Mouse (Mus musculus): Measurements from ENCODE around the gene Col15a1. TPM values are rescaled to one million over a fixed set of nuclear protein-coding genes. Genes with fewer than 3 reads are reported as not detected.

The Col15a1 gene
- polyA plus RNA-seq, 1 experiment: 1.6 TPM

DNA sequence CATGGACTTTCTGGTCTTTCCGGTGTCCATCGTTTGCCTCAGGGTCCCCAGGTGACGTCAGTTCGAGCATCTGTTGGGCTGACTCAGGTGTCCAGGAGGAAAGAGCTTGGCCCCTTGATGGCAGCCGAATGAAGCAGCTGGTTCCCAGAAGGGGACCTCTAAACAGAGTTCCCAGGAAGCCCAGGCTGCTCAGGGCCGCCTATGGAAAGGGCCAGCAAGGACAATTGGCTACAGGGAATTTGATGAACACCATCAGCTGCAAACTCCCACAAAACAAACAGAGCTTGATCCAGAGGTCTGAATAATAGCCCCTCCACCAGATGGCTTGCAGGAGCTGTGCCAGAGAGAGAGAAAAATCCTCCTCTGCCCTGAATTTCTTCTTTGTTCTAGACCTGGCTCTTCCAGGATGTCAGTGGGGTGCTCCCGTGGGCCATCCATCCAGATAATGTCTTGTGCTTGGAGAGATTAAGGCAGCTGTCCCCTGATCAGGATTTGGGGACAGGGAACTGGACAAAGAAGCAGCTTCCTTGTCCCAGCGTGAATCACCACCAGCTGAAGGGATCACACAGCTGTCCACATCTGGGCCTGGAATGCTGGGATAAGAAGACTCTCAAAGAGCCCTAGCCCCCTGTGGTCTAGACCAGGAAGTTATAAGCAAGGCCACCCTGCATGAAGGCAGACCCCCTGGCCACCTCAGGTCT lies 29.6 kb upstream of the Col15a1 start:
- no peak overlapping the region for H3K9ac ChIP-seq (ENCODE audit: low read depth, poor library complexity, severe bottlenecking)
- no peak overlapping the region for H3K27ac ChIP-seq (ENCODE audit: insufficient read depth, low read length)
- no peaks in the 10 kb centered on the region for H3K36me3 ChIP-seq (ENCODE audit: control insufficient read depth, insufficient read depth, low read length, poor library complexity, severe bottlenecking)
- H3K27me3 ChIP-seq (ENCODE audit: control insufficient read depth, insufficient read depth, low read length, poor library complexity, severe bottlenecking): no peaks in the 10 kb centered on the region
- H3K4me1 ChIP-seq (ENCODE audit: control insufficient read depth, insufficient read depth, low read length): no peaks in the 10 kb centered on the region
- H3K9me3 ChIP-seq (replicated peaks; ENCODE audit: control insufficient read depth, insufficient read depth, low read length, poor library complexity, severe bottlenecking): no peaks in the 10 kb centered on the region
- TF ChIP-seq EP300 (IDR thresholded peaks at IDR 0.05; ENCODE audit: insufficient read depth, low read depth, low read length) (no peak), POLR2A (IDR thresholded peaks at IDR 0.05; ENCODE audit: insufficient read depth, low read length) (no peak), CTCF (IDR thresholded peaks at IDR 0.05; ENCODE audit: low read depth, low read length) (no peak)
- H3K4me3 ChIP-seq (ENCODE audit: low read depth, low read length): no peak overlapping the region

DNA sequence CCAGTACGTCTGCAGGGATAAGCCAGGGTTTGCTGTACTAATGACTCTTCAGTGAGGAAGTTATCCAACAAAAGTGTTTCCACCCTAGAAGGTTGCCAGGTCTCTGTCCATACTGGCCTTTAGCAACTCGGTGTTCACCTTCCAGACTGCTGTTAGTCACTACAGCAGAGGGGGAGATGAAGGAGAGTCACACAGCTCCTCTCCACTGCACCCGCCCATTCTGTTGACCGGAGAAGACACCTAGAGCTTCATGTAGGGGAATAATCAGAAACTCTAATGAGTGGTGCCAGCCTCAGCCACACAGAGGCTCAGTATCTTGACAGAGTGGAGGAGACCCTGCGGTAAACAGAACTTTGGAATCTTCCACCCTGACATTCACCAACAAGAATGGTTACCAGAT lies 28.4 kb upstream of the Col15a1 start:
- Histone ChIP-seq H3K4me1 (ENCODE audit: control insufficient read depth, insufficient read depth, low read length) (no peaks in the 10 kb centered on the region), H3K9ac (ENCODE audit: low read depth, poor library complexity, severe bottlenecking) (no peak overlapping the region), H3K36me3 (ENCODE audit: control insufficient read depth, insufficient read depth, low read length, poor library complexity, severe bottlenecking) (no peaks in the 10 kb centered on the region), H3K27me3 (ENCODE audit: control insufficient read depth, insufficient read depth, low read length, poor library complexity, severe bottlenecking) (no peaks in the 10 kb centered on the region), H3K27ac (ENCODE audit: insufficient read depth, low read length) (no peak overlapping the region), H3K9me3 (replicated peaks; ENCODE audit: control insufficient read depth, insufficient read depth, low read length, poor library complexity, severe bottlenecking) (no peaks in the 10 kb centered on the region), H3K4me3 (ENCODE audit: low read depth, low read length) (no peak overlapping the region)
- TF ChIP-seq POLR2A (IDR thresholded peaks at IDR 0.05; ENCODE audit: insufficient read depth, low read length) (no peak), CTCF (IDR thresholded peaks at IDR 0.05; ENCODE audit: low read depth, low read length) (no peak), EP300 (IDR thresholded peaks at IDR 0.05; ENCODE audit: insufficient read depth, low read depth, low read length) (no peak)

- no peak for TF ChIP-seq POLR2A (IDR thresholded peaks at IDR 0.05; ENCODE audit: insufficient read depth, low read length)
- TF ChIP-seq CTCF (IDR thresholded peaks at IDR 0.05; ENCODE audit: low read depth, low read length): no peak
- no peak for TF ChIP-seq EP300 (IDR thresholded peaks at IDR 0.05; ENCODE audit: insufficient read depth, low read depth, low read length)
- Histone ChIP-seq H3K27me3 (ENCODE audit: control insufficient read depth, insufficient read depth, low read length, poor library complexity, severe bottlenecking) (no peaks in the 10 kb centered on the region), H3K27ac (ENCODE audit: insufficient read depth, low read length) (no peak overlapping the region)
Observed at GRCm38 (mm10) chr4:47184058-47184661, 23.8 kb upstream of the Col15a1 start.

DNA sequence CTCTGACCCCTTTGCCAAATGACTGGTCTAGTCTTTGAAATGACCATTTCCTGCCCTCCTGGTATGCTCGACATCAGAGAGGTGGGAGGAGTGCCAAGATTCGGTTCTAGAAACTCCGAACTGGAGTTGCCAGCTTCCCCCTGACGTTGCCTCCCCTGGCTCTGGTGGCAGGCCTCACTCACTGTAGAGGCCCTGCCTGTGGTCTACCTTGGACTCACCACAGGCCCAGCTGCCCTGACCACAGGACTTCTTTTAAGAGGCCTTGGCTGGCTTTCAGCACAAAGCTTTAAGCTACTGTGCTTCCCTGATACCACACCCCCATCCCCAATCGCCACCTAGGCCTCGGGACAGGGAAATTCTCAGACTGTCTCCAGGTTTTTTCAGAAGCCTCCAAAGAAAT lies 21.4 kb upstream of the Col15a1 start:
- Histone ChIP-seq H3K9me3 (replicated peaks; ENCODE audit: control insufficient read depth, insufficient read depth, low read length, poor library complexity, severe bottlenecking) (no peaks in the 10 kb centered on the region), H3K27me3 (ENCODE audit: control insufficient read depth, insufficient read depth, low read length, poor library complexity, severe bottlenecking) (peaks cover 2% of the 10 kb centered on the region; the same call in 1 of the 2 replicates), H3K9ac (ENCODE audit: low read depth, poor library complexity, severe bottlenecking) (no peak overlapping the region), H3K4me1 (ENCODE audit: control insufficient read depth, insufficient read depth, low read length) (no peaks in the 10 kb centered on the region), H3K4me3 (ENCODE audit: low read depth, low read length) (no peak overlapping the region), H3K27ac (ENCODE audit: insufficient read depth, low read length) (no peak overlapping the region), H3K36me3 (ENCODE audit: control insufficient read depth, insufficient read depth, low read length, poor library complexity, severe bottlenecking) (no peaks in the 10 kb centered on the region)
- TF ChIP-seq POLR2A (IDR thresholded peaks at IDR 0.05; ENCODE audit: insufficient read depth, low read length): no peak
- no peak for TF ChIP-seq CTCF (IDR thresholded peaks at IDR 0.05; ENCODE audit: low read depth, low read length)
- TF ChIP-seq EP300 (IDR thresholded peaks at IDR 0.05; ENCODE audit: insufficient read depth, low read depth, low read length): no peak

More at GRCm38 (mm10) chr4:47184058-47184661, 23.8 kb upstream of the Col15a1 start:
- no peak overlapping the region for H3K4me3 ChIP-seq (ENCODE audit: low read depth, low read length)
- no peaks in the 10 kb centered on the region for H3K36me3 ChIP-seq (ENCODE audit: control insufficient read depth, insufficient read depth, low read length, poor library complexity, severe bottlenecking)
- no peaks in the 10 kb centered on the region for H3K4me1 ChIP-seq (ENCODE audit: control insufficient read depth, insufficient read depth, low read length)
- no peaks in the 10 kb centered on the region for H3K9me3 ChIP-seq (replicated peaks; ENCODE audit: control insufficient read depth, insufficient read depth, low read length, poor library complexity, severe bottlenecking)
- no peak overlapping the region for H3K9ac ChIP-seq (ENCODE audit: low read depth, poor library complexity, severe bottlenecking)

DNA sequence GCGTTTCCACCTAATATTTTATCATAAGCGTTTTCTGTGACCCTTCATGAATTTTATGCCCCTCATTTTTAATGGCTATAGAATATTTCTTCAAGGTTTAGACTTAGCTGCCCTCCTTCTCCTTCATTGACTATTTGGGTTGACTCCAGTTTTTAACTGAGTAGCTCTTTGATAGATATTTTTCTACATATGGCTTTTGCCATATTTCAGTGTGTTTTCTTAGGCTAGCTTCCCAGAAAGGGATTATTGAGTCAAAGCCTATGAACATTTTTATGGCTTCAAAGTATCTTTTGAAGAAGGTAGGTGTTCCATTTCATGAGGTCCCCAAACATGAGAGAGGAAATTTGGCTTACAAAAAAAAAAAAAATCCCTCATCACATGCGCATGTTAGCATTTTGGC lies 11.8 kb upstream of the Col15a1 start:
- Histone ChIP-seq H3K4me3 (ENCODE audit: low read depth, low read length) (no peak overlapping the region), H3K27me3 (ENCODE audit: control insufficient read depth, insufficient read depth, low read length, poor library complexity, severe bottlenecking) (peaks cover under 1% of the 10 kb centered on the region; the same call in 1 of the 2 replicates), H3K9ac (ENCODE audit: low read depth, poor library complexity, severe bottlenecking) (no peak overlapping the region), H3K4me1 (ENCODE audit: control insufficient read depth, insufficient read depth, low read length) (no peaks in the 10 kb centered on the region), H3K36me3 (ENCODE audit: control insufficient read depth, insufficient read depth, low read length, poor library complexity, severe bottlenecking) (no peaks in the 10 kb centered on the region), H3K27ac (ENCODE audit: insufficient read depth, low read length) (no peak overlapping the region), H3K9me3 (replicated peaks; ENCODE audit: control insufficient read depth, insufficient read depth, low read length, poor library complexity, severe bottlenecking) (no peaks in the 10 kb centered on the region)
- TF ChIP-seq POLR2A (IDR thresholded peaks at IDR 0.05; ENCODE audit: insufficient read depth, low read length) (no peak), CTCF (IDR thresholded peaks at IDR 0.05; ENCODE audit: low read depth, low read length) (no peak), EP300 (IDR thresholded peaks at IDR 0.05; ENCODE audit: insufficient read depth, low read depth, low read length) (no peak)

DNA sequence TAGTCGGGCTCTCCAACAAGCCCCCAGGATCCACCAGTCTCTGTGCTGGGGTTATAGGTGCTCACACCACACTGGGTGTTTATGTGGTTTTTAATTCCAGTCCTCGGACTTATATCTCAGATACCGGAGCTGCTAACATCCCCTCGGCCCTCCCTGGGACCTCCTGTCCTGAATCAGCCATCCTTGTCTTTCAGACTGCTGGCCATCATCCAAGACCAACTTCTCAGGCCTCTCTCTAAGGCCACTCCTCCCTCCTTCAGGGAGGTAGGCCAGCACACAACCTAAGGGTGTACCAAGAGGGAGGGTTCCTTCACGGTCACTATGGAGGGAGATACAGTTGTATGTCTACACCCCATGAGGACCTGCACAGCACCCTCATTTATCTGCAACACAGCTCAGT lies 4.3 kb upstream of the Col15a1 start:
- H3K9ac ChIP-seq (ENCODE audit: low read depth, poor library complexity, severe bottlenecking): no peak overlapping the region
- H3K36me3 ChIP-seq (ENCODE audit: control insufficient read depth, insufficient read depth, low read length, poor library complexity, severe bottlenecking): no peaks in the 10 kb centered on the region
- no peaks in the 10 kb centered on the region for H3K27me3 ChIP-seq (ENCODE audit: control insufficient read depth, insufficient read depth, low read length, poor library complexity, severe bottlenecking)
- no peak overlapping the region for H3K27ac ChIP-seq (ENCODE audit: insufficient read depth, low read length)
- H3K9me3 ChIP-seq (replicated peaks; ENCODE audit: control insufficient read depth, insufficient read depth, low read length, poor library complexity, severe bottlenecking): no peaks in the 10 kb centered on the region
- TF ChIP-seq CTCF (IDR thresholded peaks at IDR 0.05; ENCODE audit: low read depth, low read length) (no peak), POLR2A (IDR thresholded peaks at IDR 0.05; ENCODE audit: insufficient read depth, low read length) (no peak), EP300 (IDR thresholded peaks at IDR 0.05; ENCODE audit: insufficient read depth, low read depth, low read length) (no peak)
- no peak overlapping the region for H3K4me3 ChIP-seq (ENCODE audit: low read depth, low read length)
- H3K4me1 ChIP-seq (ENCODE audit: control insufficient read depth, insufficient read depth, low read length): no peaks in the 10 kb centered on the region
